Mouse (Mus musculus) cortical plate, adult 2 months (tissue): ENCODE measurements around the gene Map3k14. TPM values are rescaled to one million over a fixed set of nuclear protein-coding genes. Genes with fewer than 3 reads are reported as not detected.

Experiments used
- H3K27ac ChIP-seq: fragments of 200-500 bp; 2 replicates; pipeline ENCODE4 v1.5.1; 2012; ENCODE audit warnings: low read length, control low read depth, inconsistent platforms; ENCODE audit not compliant: insufficient read depth
- H3K4me1 ChIP-seq: fragments of 200-500 bp; 2 replicates; pipeline ENCODE4 v1.6.1; 2011; ENCODE audit warnings: low read length; ENCODE audit not compliant: control insufficient read depth, insufficient read depth
- H3K4me3 ChIP-seq: fragments of 200-500 bp; 2 replicates; pipeline ENCODE4 v1.5.1; 2011; ENCODE audit warnings: mild to moderate bottlenecking, low read length, control low read depth; ENCODE audit not compliant: insufficient read depth
- CTCF ChIP-seq: fragments of 200-500 bp; IDR thresholded peaks from 2 replicates; pipeline ENCODE4 v1.5.1; 2011; ENCODE audit warnings: mild to moderate bottlenecking, control low read depth, low read length; ENCODE audit not compliant: insufficient read depth; ENCODE audit errors: extremely low read depth
- POLR2A ChIP-seq: fragments of 200-500 bp; IDR thresholded peaks from 2 replicates; pipeline ENCODE4 v1.6.1; 2011; ENCODE audit warnings: mild to moderate bottlenecking, low read length, control low read depth; ENCODE audit not compliant: insufficient read depth; ENCODE audit errors: extremely low read depth
- polyA plus RNA-seq: library from polyadenylated mRNA; depleted of rRNA; stranded (reverse); fragments of >200 nt; gene quantifications from 2 replicates; pipeline ENCODE4 v1.2.3, GENCODE M21; 2012

Map3k14 gene
- polyA plus RNA-seq, 1 experiment: 3.4 TPM

DNA sequence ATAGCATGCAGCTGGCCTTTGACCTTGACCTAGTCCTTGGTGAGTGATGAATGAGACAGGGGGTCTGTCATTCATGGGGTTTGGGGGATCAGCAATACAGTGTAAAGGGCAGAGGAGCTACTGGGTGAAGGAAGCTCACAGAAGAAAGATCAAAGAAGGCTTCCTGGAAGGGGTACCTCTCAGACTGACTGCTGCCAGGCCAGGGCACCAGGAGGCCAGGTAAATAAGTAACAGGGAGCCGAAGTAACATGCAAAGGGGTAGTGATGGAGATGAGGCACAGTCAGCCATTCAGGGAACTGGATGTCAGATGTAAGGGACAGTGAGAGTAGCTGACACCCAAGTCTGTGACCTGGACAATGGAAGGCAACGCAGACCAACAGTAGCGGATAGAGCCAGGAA lies 5.6 kb upstream of the Map3k14 start:
- Histone ChIP-seq H3K4me3 (no peak overlapping the region), H3K4me1 (0 out of 2 replicates have a peak, but pooled peaks cover 1% of the 10 kb centered on the region), H3K27ac (no peak overlapping the region)
- no peak for TF ChIP-seq POLR2A
- TF ChIP-seq CTCF: no peak

DNA sequence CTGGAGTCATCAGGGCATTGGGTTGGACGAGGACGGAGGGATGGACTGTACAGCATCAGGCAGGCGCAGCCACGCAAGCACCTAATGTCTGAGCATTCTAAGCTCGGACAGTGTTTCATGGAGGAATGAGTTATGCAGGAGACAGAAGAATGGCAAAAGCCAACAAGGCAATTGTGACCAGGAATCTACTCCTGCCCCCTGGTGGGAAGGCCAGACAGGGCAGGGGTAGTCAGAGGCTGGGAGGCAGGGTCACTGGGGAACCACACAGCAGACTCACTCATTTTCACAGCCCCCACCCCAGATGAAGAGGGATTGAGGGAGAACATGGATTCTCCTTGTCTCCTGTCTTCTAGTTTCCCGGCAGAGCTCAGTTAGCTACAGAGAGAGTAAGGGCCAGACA lies 4.7 kb upstream of the Map3k14 start:
- no peak overlapping the region for H3K27ac ChIP-seq
- TF ChIP-seq CTCF (peak; percentile 32), POLR2A (no peak)
- H3K4me1 ChIP-seq: 0 out of 2 replicates have a peak, but pooled peaks cover 1% of the 10 kb centered on the region
- H3K4me3 ChIP-seq: no peak overlapping the region

DNA sequence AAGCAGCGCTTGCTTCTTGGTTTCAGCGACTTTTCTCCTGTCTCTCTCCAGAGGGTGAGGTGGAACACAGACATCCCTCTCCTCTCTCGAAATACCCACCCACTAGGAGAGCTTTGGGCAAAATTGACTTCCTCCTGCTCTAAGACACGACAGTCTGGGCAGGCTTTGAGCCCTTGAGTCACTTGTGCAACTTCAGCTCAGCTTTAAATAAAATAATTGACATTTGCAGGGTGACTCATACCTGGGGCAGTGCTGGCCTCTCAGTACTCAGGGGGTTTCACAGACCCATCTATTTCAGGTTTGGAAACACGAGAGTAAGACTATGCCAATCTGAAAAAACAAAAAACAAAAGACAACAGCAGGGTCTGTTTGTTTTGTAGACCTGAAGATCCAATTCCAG lies 2.2 kb upstream of the Map3k14 start:
- TF ChIP-seq CTCF: no peak
- TF ChIP-seq POLR2A: no peak
- Histone ChIP-seq H3K4me1 (0 out of 2 replicates have a peak, but pooled peaks cover 3% of the 10 kb centered on the region), H3K4me3 (no peak overlapping the region), H3K27ac (no peak overlapping the region)

DNA sequence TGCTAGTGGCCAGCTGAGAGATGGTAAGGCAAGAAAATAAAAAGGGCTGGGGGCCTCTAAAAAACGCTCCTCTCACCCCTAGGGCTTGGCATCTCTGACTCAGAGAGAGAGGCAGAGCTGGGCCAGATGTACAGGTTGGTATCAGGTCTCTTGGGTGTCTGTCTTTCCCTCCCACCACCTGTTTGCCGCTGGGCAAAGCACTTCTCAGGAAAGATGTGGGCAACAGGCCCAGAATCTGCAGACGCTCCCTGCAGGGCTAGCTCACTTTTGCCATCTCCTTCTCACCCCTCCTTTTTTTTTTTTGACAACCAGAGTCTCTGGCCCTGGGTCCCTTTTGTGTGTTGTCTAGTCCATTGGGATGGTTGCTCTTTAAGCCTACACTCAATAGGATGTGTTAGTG lies 1.6 kb upstream of the Map3k14 start:
- TF ChIP-seq POLR2A: no peak
- TF ChIP-seq CTCF: no peak
- 0 out of 2 replicates have a peak, but pooled peaks cover 3% of the 10 kb centered on the region for H3K4me1 ChIP-seq
- no peak overlapping the region for H3K4me3 ChIP-seq
- H3K27ac ChIP-seq: no peak overlapping the region

DNA sequence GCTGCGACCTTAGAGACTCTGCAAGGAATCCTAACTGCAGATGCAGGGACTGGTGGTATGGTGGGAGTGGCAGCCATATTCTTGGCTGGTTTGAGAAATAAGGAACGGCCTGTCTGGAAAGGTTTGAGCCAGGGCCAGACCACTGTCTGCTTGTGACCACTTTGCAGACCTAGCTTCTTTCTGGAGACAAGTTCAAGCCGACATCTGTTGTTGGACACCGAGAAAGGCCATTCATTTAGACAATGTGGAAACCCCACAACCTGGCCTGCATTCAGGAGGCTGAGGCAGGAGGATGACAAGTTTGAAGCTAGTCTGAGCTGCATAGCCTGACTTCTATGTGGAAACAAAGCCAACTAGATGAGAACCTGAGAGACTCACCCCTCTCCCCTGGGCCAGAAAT lies 1.1 kb upstream of the Map3k14 start:
- TF ChIP-seq CTCF: no peak
- no peak for TF ChIP-seq POLR2A
- Histone ChIP-seq H3K4me1 (0 out of 2 replicates have a peak, but pooled peaks cover 3% of the 10 kb centered on the region), H3K4me3 (no peak overlapping the region; the same call in 1 of the 2 replicates), H3K27ac (no peak overlapping the region)

DNA sequence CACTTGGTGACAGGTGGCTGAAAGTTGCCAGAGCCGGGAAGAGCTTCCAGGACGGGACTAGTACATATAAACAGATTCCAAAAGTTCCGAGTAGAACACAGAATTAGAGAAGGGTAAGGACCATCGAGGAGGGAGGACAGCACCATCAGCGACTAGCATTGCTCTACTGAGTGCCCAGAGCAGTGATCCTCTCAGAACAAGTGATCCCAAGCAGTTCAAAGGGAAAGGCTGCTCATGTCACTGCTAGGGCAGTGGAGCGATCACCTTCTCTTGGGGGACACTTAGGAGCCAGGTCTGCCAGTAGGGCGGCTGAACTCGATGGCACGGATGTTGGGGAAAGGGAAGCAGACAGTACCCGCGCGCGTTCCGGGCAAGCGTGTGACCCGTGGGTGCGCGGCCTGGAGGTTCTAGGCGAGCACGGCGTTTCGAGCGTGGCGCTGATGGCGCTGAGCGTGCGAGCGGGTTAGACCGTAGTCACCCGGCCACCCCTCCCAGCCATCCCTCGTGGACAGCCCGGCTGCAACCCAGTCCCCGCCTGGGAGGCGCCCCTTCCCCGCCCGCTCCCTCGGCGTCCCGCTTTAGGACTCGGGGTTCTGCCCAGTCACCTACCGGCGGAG lies 435 bp downstream of the Map3k14 start:
- Histone ChIP-seq H3K4me3 (peak overlapping the region; percentile 93), H3K4me1 (peaks cover 5% of the 10 kb centered on the region; the same call in 1 of the 2 replicates), H3K27ac (peak overlapping the region; percentile 14; the same call in 1 of the 2 replicates)
- no peak for TF ChIP-seq POLR2A
- no peak for TF ChIP-seq CTCF

DNA sequence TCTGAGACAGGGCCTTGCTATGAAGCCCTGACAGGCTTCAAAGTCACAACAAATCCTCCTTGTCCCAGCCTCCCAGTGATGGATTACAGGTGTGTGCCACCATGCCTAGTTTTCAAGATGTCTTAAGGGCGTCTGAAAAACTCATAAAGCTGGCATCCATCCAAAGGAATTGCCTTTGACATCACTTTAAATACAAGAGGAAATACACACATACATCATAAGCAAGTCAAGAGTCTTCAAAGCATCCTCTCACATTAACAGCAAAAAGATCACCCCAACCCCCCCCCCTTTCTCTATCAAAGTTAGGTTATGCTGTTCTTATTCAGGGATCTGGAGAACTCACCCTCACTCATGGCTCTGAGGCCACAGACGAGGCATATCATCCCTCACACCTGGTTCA lies 1.4 kb downstream of the Map3k14 start:
- no peak for TF ChIP-seq POLR2A
- no peak for TF ChIP-seq CTCF
- Histone ChIP-seq H3K4me1 (peaks cover 5% of the 10 kb centered on the region; the same call in 1 of the 2 replicates), H3K27ac (no peak overlapping the region), H3K4me3 (no peak overlapping the region; the same call in 1 of the 2 replicates)

DNA sequence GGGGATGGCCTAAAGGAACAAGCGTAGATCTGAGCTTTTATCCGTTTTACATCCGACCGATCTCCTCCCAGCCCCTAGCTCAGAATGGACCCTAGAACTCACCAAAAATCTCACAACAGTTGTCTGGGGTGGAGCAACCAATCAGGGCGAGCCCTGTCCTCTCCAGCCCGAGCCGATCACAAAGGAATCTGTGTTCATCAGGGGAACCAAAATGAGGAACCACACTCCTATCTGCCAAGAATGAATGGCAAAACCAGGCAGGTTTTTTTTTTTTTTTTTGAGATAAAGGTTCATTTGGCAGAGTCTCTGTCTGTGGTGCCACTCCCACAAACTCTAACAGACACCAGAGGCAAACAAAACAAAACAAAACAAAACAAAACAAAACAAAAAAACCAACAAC lies 2.1 kb downstream of the Map3k14 start:
- Histone ChIP-seq H3K4me1 (peaks cover 5% of the 10 kb centered on the region; the same call in 1 of the 2 replicates), H3K27ac (no peak overlapping the region), H3K4me3 (no peak overlapping the region)
- TF ChIP-seq POLR2A (no peak), CTCF (no peak)

DNA sequence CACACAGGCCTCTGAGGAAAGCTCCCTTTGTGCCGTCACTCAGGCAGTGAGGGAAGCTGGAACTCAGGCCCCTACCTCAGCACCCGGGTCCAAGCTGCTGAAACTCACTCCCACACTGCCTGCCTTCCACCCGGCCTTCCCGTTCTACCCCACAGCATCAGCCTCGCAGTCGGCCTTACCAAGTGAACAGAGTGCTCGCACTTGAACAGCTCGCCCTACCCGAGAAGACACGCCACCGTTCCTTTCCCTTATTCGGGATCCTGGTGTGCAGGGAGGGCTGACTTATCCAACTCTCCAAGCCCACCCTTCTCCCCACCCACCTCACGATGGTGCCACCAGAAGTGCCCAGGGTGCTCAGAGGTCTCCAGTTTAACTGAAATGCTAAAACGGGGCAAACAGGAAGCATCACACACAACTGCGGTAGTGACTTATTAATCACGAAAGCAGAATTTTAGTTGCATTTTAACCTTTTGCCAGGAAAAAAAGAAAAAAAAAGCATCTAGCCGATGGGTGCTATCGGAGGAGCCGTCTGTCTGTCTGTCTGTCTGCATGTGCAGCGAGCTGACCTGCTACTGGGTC lies 2.8 kb downstream of the Map3k14 start:
- Histone ChIP-seq H3K4me1 (peaks cover 5% of the 10 kb centered on the region; the same call in 1 of the 2 replicates), H3K4me3 (no peak overlapping the region), H3K27ac (no peak overlapping the region)
- TF ChIP-seq POLR2A (no peak), CTCF (no peak)

DNA sequence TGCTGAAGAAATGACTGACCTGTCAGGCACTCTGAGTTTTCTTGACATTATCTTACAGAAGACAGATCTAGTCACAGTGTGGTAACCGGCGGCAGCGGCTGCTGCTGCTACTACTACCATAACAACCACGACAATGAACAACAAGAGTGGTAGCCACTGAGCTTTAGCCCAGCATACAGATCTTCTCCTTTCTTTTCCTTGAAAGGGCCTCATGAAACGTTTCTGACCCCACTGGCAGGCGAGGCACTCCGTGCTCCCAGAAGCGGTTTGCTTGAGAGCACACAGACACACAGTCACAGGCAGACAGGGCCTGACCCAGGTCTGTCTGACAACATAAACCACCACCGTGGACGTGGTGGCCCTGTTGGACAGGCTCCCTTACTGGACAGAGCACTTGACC lies 3.7 kb downstream of the Map3k14 start:
- TF ChIP-seq POLR2A: no peak
- TF ChIP-seq CTCF: no peak
- H3K27ac ChIP-seq: no peak overlapping the region
- no peak overlapping the region for H3K4me3 ChIP-seq
- H3K4me1 ChIP-seq: peaks cover 5% of the 10 kb centered on the region; the same call in 1 of the 2 replicates
